Mouse (Mus musculus) yolk sac, embryonic 10.5 days (tissue): Measurements from ENCODE around the gene Agap1.
"Not testable (repeated sequence)": the region's sequence is repeated elsewhere in the genome, so short reads cannot be mapped to it uniquely, and the experiment has no call there.

Experiments
- DNase-seq: peaks from one replicate; pipeline ENCODE4 v3.0.0-alpha.2; 2017; ENCODE audit warnings: low spot score

Gene Agap1

DNA sequence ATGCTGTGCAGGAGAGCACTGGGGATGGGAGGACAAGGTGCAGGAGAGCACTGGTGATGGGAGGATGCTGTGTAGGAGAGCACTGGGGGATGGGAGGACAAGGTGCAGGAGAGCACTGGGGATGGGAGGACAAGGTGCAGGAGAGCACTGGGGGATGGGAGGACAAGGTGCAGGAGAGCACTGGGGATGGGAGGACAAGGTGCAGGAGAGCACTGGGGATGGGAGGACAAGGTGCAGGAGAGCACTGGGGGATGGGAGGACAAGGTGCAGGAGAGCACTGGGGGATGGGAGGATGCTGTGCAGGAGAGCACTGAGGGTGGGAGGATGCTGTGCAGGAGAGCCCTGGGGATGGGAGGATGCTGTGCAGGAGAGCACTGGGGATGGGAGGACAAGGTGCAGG is 47.3 kb downstream of the Agap1 start:
- not testable (repeated sequence) for DNase-seq

DNA sequence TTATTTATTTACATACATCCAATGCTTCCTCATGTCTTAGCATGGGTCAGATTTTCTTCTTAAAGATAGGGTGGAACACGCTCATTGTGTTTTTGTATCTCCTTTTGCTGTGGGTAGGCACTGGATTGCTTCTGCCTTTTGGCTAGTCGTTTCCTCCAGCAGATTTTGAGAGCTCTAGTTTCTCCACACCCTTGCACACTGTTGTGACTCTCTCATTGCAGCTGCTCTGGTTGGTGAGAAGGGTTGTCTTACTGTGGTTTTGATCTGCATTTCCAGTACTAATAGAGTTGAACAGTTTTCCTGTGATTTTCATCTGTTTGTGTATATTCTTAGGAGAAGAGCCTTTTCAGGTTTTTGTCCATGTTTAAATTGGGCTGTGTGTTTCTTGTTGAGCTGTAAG is 54.6 kb downstream of the Agap1 start:
- DNase-seq = no peak

DNA sequence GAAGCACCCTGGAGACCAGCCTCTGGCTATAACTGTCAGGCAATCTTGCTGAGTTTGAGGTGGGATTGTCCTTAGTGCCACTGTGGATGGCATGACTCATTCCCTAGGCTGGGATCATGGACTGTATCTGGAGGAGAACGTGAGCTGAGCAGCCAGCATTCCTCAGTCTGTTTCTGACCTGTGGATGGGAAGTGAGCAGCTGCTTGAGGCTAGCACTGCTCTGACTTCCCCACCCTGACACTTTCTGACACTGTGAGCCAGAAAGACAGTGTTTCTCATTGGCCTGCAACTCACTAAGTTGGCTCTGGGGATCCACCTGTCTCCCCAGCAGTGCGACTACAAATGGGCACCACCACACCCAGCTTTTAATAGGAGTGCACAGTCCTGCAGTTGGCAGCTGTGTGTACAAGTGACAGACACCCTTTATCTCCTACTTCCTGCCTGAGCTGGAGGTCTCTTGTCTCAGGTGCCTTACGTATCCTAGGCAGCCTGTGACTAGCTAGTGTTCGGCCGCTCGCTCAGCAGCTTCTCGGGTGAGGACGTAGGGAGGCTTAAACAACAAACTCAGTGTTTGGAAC is 55.2 kb downstream of the Agap1 start:
- DNase-seq = no peak

DNA sequence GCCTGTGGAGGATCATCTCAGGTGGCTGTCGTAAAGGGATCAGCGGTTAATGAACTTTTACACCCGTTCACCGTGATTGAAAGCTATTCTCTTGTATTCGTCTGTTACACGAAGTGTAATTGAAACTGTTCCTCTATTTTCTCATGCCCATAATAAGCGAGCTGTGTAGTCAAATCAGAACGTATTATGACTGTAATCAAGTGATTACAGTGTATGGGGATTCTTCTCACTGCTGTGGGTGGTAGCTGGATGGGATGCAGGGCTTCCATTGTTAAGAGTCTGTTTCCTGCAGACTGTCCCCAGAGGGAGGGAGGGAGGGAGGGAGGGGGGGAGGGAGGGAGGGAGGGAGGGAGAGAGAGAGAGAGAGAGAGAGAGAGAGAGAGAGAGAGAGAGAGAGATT is 56.1 kb downstream of the Agap1 start:
- DNase-seq = no peak

DNA sequence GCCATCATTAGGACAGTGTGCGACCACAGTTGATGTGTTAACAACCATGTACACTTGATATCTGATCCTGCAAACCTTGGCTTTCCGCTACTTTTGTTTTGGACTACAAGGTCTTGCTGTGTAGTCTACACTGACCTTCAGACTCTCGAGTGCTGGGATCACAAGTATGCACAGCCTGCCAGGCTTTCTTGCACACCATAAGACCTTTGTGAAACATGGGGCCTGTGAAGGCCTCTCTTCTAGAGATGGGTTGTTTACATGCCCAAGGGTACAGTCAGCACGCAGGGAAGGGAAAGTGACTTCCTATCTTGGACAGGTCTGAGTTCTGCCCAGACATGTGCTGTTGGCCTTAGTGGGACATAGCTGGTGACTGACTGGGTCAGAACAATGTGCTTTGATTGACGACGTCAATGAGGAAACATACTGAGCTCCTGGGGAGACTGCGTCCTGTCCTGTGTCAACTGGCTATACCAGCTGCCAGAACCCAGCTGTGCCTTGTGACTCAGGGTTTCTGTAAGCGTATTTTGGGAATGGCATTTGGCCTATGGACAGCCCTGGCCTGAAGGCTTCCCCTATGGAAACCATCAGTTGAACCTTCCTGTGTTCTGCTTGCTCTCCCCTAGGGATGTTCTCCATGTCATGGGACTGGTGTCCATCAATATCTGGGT is 59.1 kb downstream of the Agap1 start:
- no peak for DNase-seq

DNA sequence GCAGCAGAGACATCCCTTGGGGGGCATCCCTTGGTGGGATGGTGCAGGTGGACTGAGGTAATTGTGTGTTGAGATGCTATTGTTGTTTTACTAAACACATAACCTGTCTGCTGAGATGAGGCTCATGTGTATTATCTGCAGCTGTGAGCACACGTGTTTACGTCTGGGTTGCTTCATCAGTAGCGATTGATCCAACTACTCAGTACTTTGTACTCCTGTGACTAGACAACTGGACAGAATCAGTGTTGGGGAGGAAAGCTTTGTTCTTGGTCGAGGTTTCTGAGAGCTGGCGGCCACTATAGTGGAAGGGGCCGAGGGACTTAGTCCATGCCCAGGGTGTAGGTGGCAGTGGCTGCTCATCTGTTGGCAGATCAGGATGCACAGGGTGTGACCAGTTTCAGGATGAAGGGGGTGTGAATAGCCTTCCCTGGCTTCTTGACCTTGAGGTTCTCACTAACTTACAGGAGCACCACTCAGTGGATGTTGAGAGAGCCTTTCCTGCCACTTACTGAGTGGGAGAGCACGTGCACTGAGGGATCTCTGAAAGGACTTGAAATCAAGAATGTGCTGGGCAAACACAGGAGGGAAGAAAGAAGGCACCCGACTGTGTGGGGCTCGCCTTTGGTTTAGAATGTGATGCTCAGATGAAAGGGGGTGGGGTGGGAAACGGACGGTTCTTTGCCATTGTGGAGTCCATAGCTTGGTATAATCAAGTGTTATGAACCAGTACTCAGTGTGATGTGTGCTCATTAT is 61.4 kb downstream of the Agap1 start:
- no peak for DNase-seq

DNA sequence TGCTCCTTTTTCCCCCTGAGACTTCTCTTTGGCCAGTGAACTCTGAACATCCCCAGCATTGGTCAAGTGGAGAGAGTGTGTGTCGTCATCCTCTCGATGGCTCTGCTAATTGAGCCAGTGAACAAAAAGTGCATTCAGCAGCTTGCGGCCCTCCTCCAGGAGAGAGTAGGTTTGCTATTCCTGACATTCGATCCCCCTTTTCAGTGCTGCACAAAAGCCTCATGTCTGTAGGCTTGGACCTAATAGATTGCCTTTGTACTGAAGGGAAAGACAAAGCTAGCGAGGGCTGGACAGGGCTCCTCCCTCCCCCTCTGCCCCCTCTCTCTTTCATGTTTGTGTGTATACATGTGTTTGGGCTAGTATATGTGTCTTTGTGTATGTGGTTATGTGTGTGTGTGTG is 63.2 kb downstream of the Agap1 start:
- DNase-seq = no peak

DNA sequence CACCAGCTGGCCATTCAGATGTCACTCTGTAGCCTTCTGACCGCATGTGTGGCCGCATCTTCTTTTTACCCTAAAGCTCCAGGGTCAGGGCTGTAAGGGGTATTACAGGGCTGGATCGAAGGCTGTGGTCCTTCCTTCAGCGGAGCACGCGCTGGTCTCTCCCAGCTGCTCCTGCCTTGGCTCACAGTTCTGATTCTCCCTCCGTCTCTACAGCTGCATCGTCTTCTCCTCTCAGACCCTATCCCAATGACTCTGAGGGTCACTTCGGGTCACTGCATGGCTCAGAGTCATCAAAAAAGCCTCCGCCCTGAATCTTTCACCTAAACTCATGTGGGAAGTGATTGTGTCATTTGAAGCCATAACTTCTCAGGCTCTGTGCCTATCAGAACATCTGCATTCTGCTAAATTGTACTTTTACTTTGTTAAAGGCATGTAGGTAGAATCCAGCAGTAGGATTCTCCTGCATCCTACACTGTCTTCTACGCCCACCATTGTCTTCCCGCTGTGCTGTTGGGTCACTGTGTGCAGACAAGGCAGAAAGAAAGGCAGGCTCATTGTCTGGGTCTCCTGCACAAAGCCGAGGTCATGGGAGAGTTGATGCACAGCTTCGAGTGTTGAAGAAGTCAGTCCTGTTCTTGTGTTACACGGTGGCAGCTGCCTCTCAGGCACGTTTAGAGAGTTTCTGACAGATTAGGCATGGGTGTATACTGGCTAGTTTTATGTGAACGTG is 65.5 kb downstream of the Agap1 start:
- no peak for DNase-seq

DNA sequence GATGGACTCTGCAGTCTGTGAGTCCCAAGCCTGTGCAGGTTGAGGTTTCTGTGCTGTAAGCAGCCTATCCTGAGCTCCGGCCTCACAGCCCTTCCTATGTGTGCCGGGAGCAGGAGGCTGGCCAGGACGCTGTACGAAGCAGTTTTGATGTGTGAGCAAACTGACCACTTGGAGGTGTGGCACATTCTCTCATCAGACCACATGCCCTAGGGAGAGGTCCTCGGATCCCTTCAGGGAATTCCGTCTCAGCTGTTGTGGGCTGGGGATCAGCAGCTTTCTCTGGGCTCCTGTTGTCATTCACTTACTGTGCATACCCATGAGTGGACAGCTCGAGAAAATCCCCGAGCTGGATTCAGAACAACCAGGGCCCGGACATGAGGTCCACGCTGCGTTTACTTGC is 66.8 kb downstream of the Agap1 start:
- no peak for DNase-seq

DNA sequence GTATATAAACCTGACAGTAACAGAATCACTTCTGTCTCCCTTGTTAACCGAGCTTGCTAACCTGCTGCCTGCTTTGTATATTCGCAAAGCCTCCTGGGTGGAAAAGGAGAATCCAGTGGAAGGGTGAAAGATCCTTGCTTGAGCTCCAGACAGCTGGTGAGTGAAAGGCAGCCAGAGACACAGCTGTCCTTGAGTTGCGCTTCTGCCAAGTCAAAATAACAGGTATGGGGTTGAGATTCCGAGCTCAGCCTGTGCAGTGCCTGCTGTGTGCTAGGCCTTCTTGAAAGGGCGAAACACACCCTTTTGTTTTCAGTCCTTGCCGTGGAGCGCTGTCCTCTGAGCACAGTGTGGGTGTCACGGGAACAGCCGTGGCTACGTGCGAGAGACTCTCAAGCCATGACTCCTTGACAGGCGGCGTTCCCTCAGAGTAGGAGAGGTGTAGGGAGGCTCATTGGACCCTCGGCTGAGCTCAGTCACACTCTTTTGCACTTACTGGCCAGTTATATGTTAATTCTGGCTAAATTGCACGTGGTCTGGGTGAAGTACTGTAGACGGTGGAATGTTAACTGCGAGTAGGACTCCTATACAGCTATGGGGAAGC is 67.4 kb downstream of the Agap1 start:
- no peak for DNase-seq

DNA sequence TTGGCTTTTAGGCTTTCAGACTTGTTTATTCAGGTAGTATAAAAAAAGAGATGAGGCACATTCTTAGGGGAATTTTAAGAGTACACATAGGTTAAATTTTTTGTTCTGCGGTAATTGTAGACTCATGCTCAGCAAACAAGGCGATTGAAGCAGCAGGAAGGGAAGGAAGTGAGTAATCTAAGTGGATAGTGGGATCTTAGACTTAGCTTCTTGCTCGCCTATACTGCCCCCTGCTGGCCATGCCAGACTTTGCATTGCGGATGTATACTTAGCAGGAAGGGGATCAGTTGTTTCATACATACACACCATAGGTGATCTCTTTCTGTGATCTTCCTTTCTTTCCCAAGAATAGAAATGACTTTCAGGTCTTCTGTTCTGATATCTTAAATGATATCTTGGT is 69.8 kb downstream of the Agap1 start:
- peak; percentile 80 for DNase-seq

DNA sequence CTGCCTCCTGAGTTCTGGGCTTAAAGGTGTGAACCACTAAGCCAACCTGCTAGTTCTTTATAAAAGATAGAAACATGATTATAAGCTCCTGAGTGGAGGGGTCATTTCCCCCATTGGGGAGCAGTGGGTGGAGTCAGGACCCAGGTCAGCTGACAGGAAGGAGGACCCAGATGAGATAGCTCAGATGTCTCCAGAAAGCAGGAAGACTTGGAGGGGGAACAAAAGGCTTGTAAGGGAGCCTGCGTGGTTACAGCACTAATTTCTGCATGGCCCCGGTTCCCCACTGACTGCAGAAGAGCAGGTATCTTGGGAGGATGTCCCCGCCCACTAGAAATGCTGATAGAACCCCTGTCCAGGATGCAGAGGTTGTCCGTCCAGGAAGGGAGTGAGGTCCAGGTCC is 70.4 kb downstream of the Agap1 start:
- DNase-seq = no peak

DNA sequence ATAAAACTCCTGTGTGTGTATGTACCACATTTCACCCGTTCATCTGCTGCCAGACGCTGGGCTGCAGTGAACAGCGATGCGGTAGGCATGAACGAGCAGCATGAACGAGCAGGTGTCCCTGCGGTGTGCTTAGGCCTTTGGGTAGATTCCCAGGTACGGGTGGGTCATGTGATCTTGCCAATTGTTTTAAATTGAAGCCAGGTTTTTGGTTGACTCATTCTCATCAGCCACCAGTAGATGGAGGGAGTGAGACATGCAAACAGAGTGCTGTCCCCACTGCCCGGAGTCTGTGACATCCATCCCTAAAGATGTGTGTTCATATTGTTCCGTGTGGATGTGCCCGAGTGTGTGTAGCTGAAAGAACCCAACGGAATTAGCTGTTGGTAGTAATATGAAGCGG is 71.2 kb downstream of the Agap1 start:
- DNase-seq = no peak

DNA sequence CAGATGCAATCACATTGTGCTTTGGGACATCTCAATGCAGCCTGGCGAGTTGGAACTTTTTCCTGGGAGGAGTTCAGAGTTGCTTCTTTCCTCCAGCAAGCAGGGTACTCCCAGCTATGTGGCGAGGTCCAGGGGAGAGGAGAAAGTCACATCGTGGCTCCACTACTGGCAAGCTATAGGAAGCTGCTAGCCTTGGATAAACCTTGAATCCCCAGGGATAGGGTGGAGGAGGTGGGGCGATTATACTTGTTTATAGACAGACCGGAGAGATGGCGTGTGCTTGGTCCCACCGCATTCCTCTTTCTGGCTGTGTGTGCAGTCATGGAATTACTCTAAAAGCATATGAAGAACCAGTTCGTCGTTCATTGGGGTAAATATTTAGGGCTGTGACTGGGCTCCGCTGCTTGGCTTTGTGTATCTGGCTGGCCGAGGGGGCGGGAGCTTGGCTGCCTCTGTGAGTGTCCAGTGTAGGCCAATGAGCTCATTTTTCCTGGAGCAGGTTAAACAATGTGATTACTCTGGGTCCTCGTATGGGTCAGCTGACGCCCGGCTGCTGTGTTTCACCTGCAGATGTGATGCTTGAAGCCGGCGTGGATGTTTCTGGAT is 74.2 kb downstream of the Agap1 start:
- DNase-seq = peak; percentile 38

DNA sequence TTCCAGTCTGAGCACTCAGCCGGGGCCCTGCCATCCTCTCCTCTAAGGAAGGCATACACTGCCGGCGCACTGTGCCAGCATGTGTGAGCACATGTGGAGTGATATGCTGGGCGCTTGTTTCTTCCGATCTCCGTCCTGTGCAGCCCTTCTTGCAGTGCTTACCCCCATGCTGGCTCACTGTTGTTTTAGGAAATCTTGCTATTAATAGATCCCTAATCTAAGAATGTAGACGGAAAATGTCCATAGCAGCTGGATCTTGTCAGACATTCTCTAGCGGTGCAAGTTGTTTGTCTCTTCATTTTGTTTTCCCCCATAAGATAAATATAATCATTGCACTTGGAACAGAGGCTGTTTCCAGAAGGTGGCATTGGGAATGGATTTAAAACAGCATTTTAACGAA is 79.1 kb downstream of the Agap1 start:
- no peak for DNase-seq

DNA sequence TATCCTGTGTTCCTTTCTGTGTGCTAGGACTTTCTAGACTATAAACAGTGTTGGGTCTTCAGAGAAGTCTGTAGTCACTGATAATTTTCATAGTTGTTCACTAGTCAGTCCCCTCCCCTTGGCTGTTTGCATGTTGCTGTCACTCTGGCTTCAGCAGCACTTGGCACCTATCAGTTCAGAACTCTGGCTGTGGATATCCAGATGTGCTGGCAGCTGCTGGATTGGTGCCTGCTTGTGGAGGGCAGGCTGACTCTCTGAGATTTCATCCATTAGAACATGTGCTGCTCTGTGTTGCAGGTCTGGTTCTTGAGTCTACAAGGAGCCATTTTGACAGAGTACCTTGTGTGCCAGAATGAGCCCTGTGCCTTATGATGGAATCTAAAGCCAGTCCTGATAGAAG is 80.6 kb downstream of the Agap1 start:
- no peak for DNase-seq

DNA sequence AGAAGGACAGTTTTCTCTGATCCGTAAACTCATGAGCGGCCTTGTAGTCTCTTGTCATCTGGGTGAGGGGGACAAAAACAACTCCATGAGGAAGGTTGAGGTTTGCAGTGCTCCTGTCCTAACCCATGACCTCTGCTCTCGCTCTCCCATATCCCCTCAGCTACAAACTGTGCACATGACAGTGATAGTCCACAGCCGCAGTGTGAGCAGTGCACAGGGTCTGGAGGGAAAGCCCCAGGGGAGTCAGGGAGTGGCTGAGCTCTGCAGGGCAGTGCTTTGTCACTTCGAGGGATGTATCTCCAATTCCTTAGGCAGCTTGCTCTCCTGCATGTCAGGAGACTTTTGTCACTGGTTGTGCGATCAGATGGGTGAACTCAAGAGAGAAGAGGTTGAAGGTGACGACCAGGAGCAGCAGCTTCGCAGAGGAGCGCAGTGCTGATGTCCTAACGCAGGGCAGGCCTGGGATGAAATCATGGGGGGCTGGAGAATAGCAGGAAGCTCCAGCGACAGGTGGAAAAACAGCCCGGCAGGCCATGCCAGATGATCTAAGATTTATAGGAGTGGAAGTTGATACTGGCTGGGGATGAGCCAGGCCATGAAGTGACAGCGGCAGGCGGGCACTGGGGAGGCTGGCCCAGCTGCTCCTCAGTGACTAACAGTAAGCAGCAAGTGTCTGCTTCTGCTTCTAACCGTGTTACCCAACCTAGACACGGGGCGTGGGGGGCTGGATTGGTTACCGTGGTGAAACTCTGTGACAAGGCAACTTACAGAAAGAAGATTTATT is 83.7 kb downstream of the Agap1 start:
- no peak for DNase-seq

DNA sequence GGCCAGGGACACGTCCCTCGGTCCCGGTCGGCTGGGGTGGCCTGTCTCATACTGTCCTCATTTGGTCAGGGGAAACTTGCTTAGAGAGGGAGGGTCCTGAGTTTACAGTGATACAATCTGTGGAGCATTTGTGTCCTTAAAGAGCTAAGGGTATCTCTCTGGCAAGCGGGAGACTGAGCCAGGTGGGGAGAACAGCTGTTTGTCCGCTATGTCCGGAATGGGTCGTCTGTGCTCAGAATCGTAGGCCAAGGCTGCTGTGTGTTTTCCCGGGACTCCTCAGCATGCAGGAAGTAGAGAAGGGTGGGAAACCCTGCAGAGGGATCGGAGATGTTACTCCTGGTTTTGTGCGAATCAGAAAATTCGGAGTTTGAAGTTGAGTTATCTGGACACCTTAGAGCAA is 84.5 kb downstream of the Agap1 start:
- no peak for DNase-seq

DNA sequence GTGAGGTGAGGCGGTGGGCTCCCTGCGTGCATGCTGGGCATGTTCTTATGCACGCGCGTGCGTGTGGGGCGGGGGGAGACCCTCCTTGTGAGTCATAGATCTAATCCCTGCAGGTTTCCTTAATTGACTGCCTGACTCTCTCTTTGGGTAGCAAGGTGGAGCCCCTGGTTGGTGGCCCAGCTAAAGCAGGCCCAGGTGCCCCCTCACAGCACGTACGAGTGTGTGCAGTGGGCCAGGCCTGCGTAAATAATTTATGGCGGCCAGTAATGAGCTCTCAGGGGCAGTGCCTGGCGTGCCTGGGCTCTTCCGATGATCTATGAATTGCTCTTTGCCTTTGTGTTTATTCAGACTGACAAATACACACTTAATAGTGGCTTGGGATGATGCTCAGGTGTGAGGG is 86.5 kb downstream of the Agap1 start:
- DNase-seq = no peak

DNA sequence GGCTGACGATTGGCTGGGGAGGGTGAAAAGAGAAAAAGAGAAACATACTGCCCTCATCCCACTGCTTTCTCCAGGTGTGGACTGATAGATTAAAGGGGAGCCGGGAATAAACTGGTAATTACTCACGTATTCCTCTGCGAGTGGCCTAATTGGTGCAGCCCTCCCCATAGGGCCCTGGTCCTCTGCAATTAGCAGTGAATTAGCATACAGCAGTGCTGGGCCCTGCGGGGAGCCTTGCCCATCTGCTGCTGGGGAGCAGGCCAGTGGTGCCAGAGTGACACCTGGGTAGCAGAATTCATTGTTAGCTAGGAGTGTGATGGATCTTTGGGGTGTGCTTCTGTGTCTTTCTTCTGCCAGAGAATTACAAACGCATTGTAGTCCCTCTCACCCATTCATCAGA is 87.9 kb downstream of the Agap1 start:
- DNase-seq = no peak

DNA sequence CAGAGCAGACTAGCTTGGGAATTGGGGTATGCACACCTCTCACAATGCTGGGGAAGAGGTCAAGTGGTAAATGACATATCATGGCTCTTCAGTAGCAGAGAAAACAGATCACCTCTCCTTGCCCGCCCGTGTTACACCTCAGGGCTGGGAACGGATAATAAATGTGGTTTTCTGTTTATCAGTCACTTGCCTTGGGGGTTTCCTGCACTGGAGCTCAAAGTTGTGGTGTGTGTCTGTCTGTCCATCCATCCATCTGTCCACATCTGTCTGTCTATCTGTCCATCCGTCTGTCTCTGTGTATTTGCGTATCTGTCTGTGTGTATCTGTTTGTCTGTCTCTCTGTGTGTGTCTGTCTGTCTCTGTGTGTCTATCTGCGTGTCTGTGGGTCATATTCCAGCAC is 88.7 kb downstream of the Agap1 start:
- DNase-seq = no peak
